10 mouse cellular contexts compared by ENCODE assay signal in genomic region chr17:47470686-47471085, GRCm38 (mm10). TPM values are rescaled to one million over a fixed set of nuclear protein-coding genes. Genes with fewer than 3 reads are reported as not detected.
DNase-seq lines count a peak whose midpoint lies in the region; ATAC-seq lines count a peak whose summit lies in the region.
"Had no signal": no experiment of that assay in that cellular context is flagged by ENCODE, and none has a peak within 500 bp of the region (broad histone marks: within the 10 kb centered on the region; RNA-seq: fewer than 3 reads in every experiment).

No protein-coding gene starts in this region.

- 47% methylated on average over 5 of the region's 5 CpGs for WGBS in embryonic facial prominence, embryonic 13.5 days

- ATAC-seq in embryonic facial prominence, embryonic 13.5 days (ENCODE audit: insufficient number of reproducible peaks, insufficient read depth, low FRiP score, low TSS enrichment, low read depth): no peak

- DNase-seq in kidney, postnatal 10 days: peak; percentile 73
- DNase-seq in kidney, adult 11 months: no peak
- DNase-seq in MN1 (ENCODE audit: low spot score): peak; percentile 94
- peak; percentile 41 for DNase-seq in NIH3T3 (ENCODE audit: low read depth)
- DNase-seq in spleen, postnatal 14 days (ENCODE audit: low spot score in 2 of 2): no peak
- DNase-seq in thymus, postnatal 4 days: no peak
- DNase-seq: liver, embryonic 13.5 days had no signal

- no peak overlapping the region for H3K9ac ChIP-seq in embryonic facial prominence, embryonic 13.5 days
- H3K9ac ChIP-seq: liver, embryonic 13.5 days; neural tube, embryonic 15.5 days had no signal

- no peaks in the 10 kb centered on the region; the same call in 1 of the 2 replicates for H3K9me3 ChIP-seq in embryonic facial prominence, embryonic 13.5 days
- H3K9me3 ChIP-seq: liver, embryonic 13.5 days; neural tube, embryonic 15.5 days had no signal

- H3K27ac ChIP-seq in embryonic facial prominence, embryonic 13.5 days: peak overlapping the region; percentile 66; the same call in 1 of the 2 replicates
- H3K27ac ChIP-seq: liver, embryonic 13.5 days; neural tube, embryonic 15.5 days had no signal

- peaks cover 41% of the 10 kb centered on the region for H3K4me1 ChIP-seq in embryonic facial prominence, embryonic 13.5 days

- no peak overlapping the region for H3K4me3 ChIP-seq in embryonic facial prominence, embryonic 13.5 days
- H3K4me3 ChIP-seq: liver, embryonic 13.5 days; neural tube, embryonic 15.5 days had no signal

- H3K27me3 ChIP-seq in embryonic facial prominence, embryonic 13.5 days: peaks cover 33% of the 10 kb centered on the region

- no peaks in the 10 kb centered on the region for H3K36me3 ChIP-seq in embryonic facial prominence, embryonic 13.5 days
- H3K36me3 ChIP-seq: liver, embryonic 13.5 days; neural tube, embryonic 15.5 days had no signal

- H3K4me2 ChIP-seq in embryonic facial prominence, embryonic 13.5 days: no peak overlapping the region
- H3K4me2 ChIP-seq: liver, embryonic 13.5 days; neural tube, embryonic 15.5 days had no signal

RNA-seq across cellular contexts. Expression of gene Taf8, which starts 31.4 kb away (rescaled TPM):
- polyA plus RNA-seq in embryonic facial prominence, embryonic 13.5 days (2015; fragmentation: Nextera tagmentation; extraction: Ambion mirVana): 34.1 and 38.1 TPM in 2 replicates

RNA-seq across cellular contexts. Expression of gene 1700001C19Rik, which starts 33.5 kb away (rescaled TPM):
- polyA plus RNA-seq in embryonic facial prominence, embryonic 13.5 days (2015; fragmentation: Nextera tagmentation; extraction: Ambion mirVana): 0.25 TPM in 1 of 2 replicates, not detected in the other
- polyA plus RNA-seq: spleen, adult 2 months had no signal

RNA-seq across cellular contexts. Expression of gene Ccnd3, which starts 34.2 kb away (rescaled TPM):
- polyA plus RNA-seq in embryonic facial prominence, embryonic 13.5 days (2015; fragmentation: Nextera tagmentation; extraction: Ambion mirVana): 359 and 377 TPM in 2 replicates

RNA-seq across cellular contexts. Expression of gene AI661453, which starts 34.3 kb away (rescaled TPM):
- 1.7 and 2.0 TPM in 2 replicates for polyA plus RNA-seq in embryonic facial prominence, embryonic 13.5 days (2015; fragmentation: Nextera tagmentation; extraction: Ambion mirVana)

Comparison
In these comparisons a context has a peak if more than half of its experiments do, and no peak if none do; other contexts are left out.
1. DNase-seq: peak in kidney, postnatal 10 days (single experiment), MN1 (single experiment) and NIH3T3 (single experiment); none in kidney, adult 11 months (single experiment), spleen, postnatal 14 days (0 of 2) and thymus, postnatal 4 days (single experiment).